Mouse (Mus musculus) kidney, adult 8-10 months (tissue): ENCODE data around the gene Mmp9.

Source experiments
- DNase-seq, 2 experiments: peaks; one replicate each; pipeline ENCODE4 v3.0.0; 2022

Mmp9 gene

GRCm38 (mm10) chr2:164940140-164940830, at the start of gene Mmp9:
Gene Mmp9 (plus strand): TSS chr2:164940780.
- no peak for DNase-seq

- DNase-seq: no peak
Measured at GRCm38 (mm10) chr2:164891056-164891834, 49.3 kb upstream of the Mmp9 start.

GRCm38 (mm10) chr2:164891908-164892695, 48.5 kb upstream of the Mmp9 start:
- DNase-seq: no peak

GRCm38 (mm10) chr2:164892696-164893216, 47.8 kb upstream of the Mmp9 start:
- no peak for DNase-seq

GRCm38 (mm10) chr2:164894048-164894447, 46.5 kb upstream of the Mmp9 start:
- no peak for DNase-seq

DNA sequence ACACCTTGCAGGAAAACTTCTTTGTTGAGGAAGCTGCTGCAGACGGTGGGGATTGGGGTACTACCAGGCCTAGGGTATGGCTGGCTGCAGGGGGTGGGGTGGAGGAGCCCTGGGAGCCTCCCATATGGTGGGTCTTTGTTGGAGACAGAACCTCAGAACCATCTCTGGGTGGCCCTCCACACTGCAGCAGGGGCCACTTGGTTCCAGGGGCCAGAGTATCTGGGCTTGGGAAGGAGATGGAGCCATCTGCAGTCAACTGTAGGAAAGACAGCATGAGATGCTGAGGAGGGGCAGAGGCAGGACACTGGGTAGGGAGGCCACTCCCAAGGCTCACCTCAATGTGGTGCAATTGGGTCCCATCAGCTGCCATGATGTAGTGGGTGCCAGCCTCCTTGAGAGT, 45.9 kb upstream of the Mmp9 start:
- DNase-seq: no peak

- DNase-seq: no peak
Measured at GRCm38 (mm10) chr2:164895885-164896284, 44.7 kb upstream of the Mmp9 start.

- DNase-seq: no peak
Measured at GRCm38 (mm10) chr2:164898008-164898407, 42.6 kb upstream of the Mmp9 start.

GRCm38 (mm10) chr2:164899034-164899433, 41.5 kb upstream of the Mmp9 start:
- DNase-seq: no peak

- no peak for DNase-seq
Measured at GRCm38 (mm10) chr2:164899723-164900459, 40.7 kb upstream of the Mmp9 start.

- DNase-seq: no peak
Measured at GRCm38 (mm10) chr2:164901380-164901779, 39.2 kb upstream of the Mmp9 start.

DNA sequence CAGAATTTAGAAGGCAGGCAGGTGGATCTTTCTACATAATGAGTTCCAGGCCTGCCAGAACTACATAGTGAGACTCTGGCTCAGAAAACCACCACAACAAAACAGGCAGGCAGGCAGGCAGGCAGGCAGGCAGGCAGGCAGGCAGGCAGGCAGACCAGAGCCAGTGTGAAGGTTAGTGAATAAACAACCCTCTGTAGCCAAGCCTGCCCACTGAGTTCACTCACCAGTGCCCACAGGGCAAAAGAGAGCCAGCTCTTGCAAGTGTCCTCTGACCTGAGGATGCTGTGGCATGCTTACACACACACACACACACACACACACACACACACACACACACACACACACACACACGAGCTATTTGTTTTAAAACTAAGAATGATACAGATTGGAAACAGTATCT, 37.1 kb upstream of the Mmp9 start:
- peak in 1 of 2 experiments; percentile 35 for DNase-seq

DNA sequence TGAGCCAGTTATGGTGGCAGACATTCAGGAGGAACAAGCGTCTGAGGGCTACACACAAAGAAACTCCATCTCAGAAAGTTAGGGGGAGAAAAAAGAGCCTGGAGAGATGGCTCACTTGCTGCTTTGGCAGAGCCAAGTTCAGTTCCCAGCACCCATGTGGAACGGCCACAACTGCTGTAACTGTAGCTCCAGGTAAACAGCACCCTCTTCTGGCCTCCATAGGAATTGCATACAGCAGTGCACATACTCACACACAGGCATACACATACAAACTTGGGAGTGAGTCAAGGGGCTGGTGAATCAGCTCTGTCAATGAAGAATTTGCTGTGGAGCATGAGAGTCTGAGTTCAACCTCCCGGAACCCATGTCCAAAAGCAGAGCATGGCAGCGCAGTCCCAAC, 34.5 kb upstream of the Mmp9 start:
- DNase-seq: no peak

GRCm38 (mm10) chr2:164907511-164907910, 33.1 kb upstream of the Mmp9 start:
- no peak for DNase-seq

- DNase-seq: no peak
Measured at GRCm38 (mm10) chr2:164908011-164908410, 32.6 kb upstream of the Mmp9 start.

GRCm38 (mm10) chr2:164909100-164909499, 31.5 kb upstream of the Mmp9 start:
- no peak for DNase-seq

GRCm38 (mm10) chr2:164909542-164909941, 31.0 kb upstream of the Mmp9 start:
- DNase-seq: peak; percentile 50 to 55

DNA sequence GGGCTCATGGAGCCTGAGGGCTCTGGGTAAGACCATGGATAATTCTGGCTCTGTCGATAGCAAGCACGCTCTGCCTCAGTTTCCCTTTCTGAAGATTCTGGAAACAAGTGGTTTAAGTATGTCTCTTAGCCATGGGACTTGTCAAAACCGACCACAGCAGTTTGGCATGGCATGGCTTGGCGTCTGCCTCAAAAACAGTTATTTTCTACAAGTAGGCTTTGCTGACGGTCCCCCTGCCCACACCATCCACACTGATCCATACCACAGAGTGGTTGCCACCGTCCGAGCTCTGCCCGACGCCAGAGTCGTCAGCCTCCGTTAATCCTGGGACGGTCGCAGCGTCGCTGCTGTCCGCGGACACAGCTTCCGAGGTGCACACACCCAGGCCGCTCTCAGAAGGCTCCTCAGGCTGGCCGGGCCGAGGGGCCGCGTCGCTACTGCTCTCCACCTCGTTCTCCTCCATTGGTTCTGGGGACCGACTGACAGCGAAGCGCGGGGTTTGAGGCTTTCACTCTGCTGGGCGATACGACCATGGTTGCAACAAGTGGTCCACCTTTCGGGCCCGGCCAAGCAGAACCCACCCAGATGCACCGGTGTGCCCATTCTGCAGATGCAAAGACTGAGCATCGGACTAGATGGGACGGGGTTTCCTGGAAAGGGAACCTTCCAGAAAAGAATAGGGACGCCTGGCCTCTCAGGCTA, 30.1 kb upstream of the Mmp9 start:
- DNase-seq: no peak

DNA sequence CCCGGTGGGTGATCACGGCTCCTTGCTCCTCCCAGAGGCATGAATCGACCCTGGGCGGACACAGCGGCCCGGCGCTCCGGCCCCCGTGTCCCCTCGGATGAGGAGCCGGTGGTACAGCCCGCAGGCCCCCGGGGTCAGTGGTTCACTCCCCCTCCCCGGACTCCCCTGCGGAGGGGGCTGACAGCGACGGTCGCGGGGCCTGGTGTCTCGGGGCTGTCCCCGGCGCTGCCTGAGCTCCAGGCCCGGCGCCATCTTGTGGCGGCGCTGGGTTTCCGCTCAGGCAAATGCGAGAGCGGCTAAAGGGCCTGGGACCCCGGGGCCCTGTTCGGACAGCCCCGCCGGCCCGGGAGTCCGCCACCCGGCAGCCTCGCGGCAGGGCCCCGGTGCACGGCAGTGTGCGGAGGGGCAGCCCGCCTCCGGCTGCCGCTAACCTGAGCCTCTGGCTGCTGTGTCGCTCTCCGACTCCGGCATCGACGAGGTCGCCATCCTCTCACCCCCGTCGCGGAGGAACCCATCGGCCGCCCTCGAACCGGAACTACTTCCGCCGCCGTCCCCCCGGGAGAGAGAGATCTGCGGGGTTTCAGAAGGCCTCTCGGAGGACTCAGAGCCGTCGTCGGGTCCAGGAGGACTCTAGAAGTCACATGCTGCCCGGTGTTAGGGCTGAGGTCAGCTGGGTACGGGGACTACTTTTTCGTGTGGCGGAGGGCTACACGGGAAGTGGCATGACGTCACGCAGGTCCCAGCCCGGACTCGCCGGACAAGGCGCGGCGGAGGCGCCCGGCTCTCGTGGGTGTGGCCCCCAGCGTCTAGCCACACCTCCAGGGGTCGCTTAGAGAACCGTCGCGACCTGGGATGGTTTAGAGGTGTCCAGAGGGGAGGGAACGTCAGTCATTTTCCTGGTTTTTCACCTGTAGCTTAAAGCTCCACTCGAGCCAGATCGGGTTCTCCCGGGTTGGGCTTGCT, 29.2 kb upstream of the Mmp9 start, which contains the start of gene Zfp335:
Zfp335 (minus strand) TSS at position 672 of the 963 bp plus-strand sequence.
- peak; percentile 89 to 92 for DNase-seq

- peak; percentile 30 to 40 for DNase-seq
Measured at GRCm38 (mm10) chr2:164912151-164912550, 28.4 kb upstream of the Mmp9 start.
